Mouse (Mus musculus) layer of hippocampus, adult 8-10 months (tissue): ENCODE measurements at regions not wholly inside any gene's neighbourhood (a gene's known extent, or its start where the extent isn't known, plus 50 kb on each side); places are given as distances from the start of the nearest gene placed in this dataset.
"Not testable (repeated sequence)": the region's sequence is repeated elsewhere in the genome, so short reads cannot be mapped to it uniquely, and the experiment has no call there.

Experiments
- DNase-seq, 2 experiments: peaks; one replicate each; pipeline ENCODE4 v3.0.0; 2022; ENCODE audit warnings: low spot score in 2 of 2

GRCm38 (mm10) chr14:84157412-84157811 is 286.0 kb upstream of the Pcdh17 start:
- DNase-seq, result no peak

- peak; percentile 54 to 66 for DNase-seq
Observed at GRCm38 (mm10) chr14:84175446-84175845, 267.9 kb upstream of the Pcdh17 start.

- no peak for DNase-seq
Observed at GRCm38 (mm10) chr14:84210949-84211348, 232.4 kb upstream of the Pcdh17 start.

- DNase-seq, result no peak
Observed at GRCm38 (mm10) chr14:84222996-84223395, 220.4 kb upstream of the Pcdh17 start.

- no peak for DNase-seq
Observed at GRCm38 (mm10) chr14:84223924-84224323, 219.4 kb upstream of the Pcdh17 start.

GRCm38 (mm10) chr14:84248006-84248405 is 195.4 kb upstream of the Pcdh17 start:
- not testable (repeated sequence) for DNase-seq

GRCm38 (mm10) chr14:84252583-84252982 is 190.8 kb upstream of the Pcdh17 start:
- no peak for DNase-seq

- peak in 1 of 2 experiments; percentile 21 for DNase-seq
Observed at GRCm38 (mm10) chr14:84257671-84258070, 185.7 kb upstream of the Pcdh17 start.

GRCm38 (mm10) chr14:84258633-84259032 is 184.7 kb upstream of the Pcdh17 start:
- DNase-seq, result no peak

GRCm38 (mm10) chr14:84263936-84264335 is 179.4 kb upstream of the Pcdh17 start:
- DNase-seq, result no peak

GRCm38 (mm10) chr14:84266217-84266616 is 177.1 kb upstream of the Pcdh17 start:
- no peak for DNase-seq

- DNase-seq, result no peak
Observed at GRCm38 (mm10) chr14:84283440-84284203, 159.7 kb upstream of the Pcdh17 start.

- DNase-seq, result no peak
Observed at GRCm38 (mm10) chr14:84320738-84321137, 122.6 kb upstream of the Pcdh17 start.

GRCm38 (mm10) chr14:84339604-84340003 is 103.8 kb upstream of the Pcdh17 start:
- DNase-seq, result no peak
